Mouse (Mus musculus) thymus, adult 2 months (tissue): ENCODE measurements at regions not wholly inside any gene's neighbourhood (a gene's known extent, or its start where the extent isn't known, plus 50 kb on each side); places are given as distances from the start of the nearest gene placed in this dataset.

ENCODE experiments used
- CTCF ChIP-seq: fragments of 200-500 bp; IDR thresholded peaks from 2 replicates; pipeline ENCODE4 v1.5.1; 2012; ENCODE audit warnings: mild to moderate bottlenecking, control low read depth, low read length, moderate library complexity, borderline replicate concordance; ENCODE audit not compliant: control insufficient read depth, poor library complexity, insufficient read depth; ENCODE audit errors: extremely low read depth
- POLR2A ChIP-seq: fragments of 200-500 bp; IDR thresholded peaks from 2 replicates; pipeline ENCODE4 v1.6.1; 2012; ENCODE audit warnings: mild to moderate bottlenecking, low read length, control low read depth, moderate library complexity; ENCODE audit not compliant: control insufficient read depth, poor library complexity, insufficient read depth; ENCODE audit errors: extremely low read depth

GRCm38 (mm10) chr8:35904711-35905450 is 139.3 kb downstream of the Gm19410 start:
- TF ChIP-seq POLR2A (no peak), CTCF (no peak)
